Mouse (Mus musculus) MEL (cell line): ENCODE measurements around the gene Cfap299.

Source experiments
- CTCF ChIP-seq, 3 experiments: IDR thresholded peaks in 2 of 3; conservative IDR thresholded peaks in 1 of 3; 2 replicates each; pipeline ENCODE4 v1.5.1; 2011 to 2012; ENCODE audit warnings: low read length in 3 of 3, low read depth in 2 of 3, mild to moderate bottlenecking in 2 of 3, improper control_type of control experiment in 1 of 3, inconsistent platforms in 1 of 3, mixed read lengths in 1 of 3, moderate library complexity in 1 of 3; ENCODE audit not compliant: control insufficient read depth in 1 of 3, insufficient read depth in 1 of 3, poor library complexity in 1 of 3, severe bottlenecking in 1 of 3
- GATA1 ChIP-seq: IDR thresholded peaks from 2 replicates; pipeline ENCODE4 v1.6.1; 2011; ENCODE audit warnings: low read depth, low read length, improper control_type of control experiment
- KAT2A ChIP-seq: conservative IDR thresholded peaks from 2 replicates; pipeline ENCODE4 v1.6.1; 2012; ENCODE audit warnings: low read depth, low read length, improper control_type of control experiment, inconsistent platforms
- MAX ChIP-seq: IDR thresholded peaks from 2 replicates; pipeline ENCODE4 v1.6.1; 2011; ENCODE audit warnings: low read length, improper control_type of control experiment
- POLR2A ChIP-seq, 2 experiments: IDR thresholded peaks; 2 replicates each; pipeline ENCODE4 v1.6.1; 2011 to 2012; ENCODE audit warnings: low read length in 2 of 2, mild to moderate bottlenecking in 2 of 2, control low read depth in 1 of 2, improper control_type of control experiment in 1 of 2, low read depth in 1 of 2, moderate library complexity in 1 of 2; ENCODE audit not compliant: control insufficient read depth in 1 of 2, insufficient read depth in 1 of 2, poor library complexity in 1 of 2
- TAL1 ChIP-seq: IDR thresholded peaks from 2 replicates; pipeline ENCODE4 v1.6.1; 2012; ENCODE audit warnings: mild to moderate bottlenecking, inconsistent platforms, low read length, moderate library complexity, mixed read lengths
- TCF12 ChIP-seq: IDR thresholded peaks from 2 replicates; pipeline ENCODE4 v1.6.1; 2014; ENCODE audit warnings: low read depth, mild to moderate bottlenecking, inconsistent platforms, low read length, improper control_type of control experiment, moderate library complexity
- ZC3H11A ChIP-seq: IDR thresholded peaks from 2 replicates; pipeline ENCODE4 v1.6.1; 2012; ENCODE audit warnings: low read depth, mild to moderate bottlenecking, inconsistent platforms, low read length, improper control_type of control experiment

GRCm38 (mm10) chr5:98580811-98581210 lies 251.7 kb downstream of the Cfap299 start:
- TF ChIP-seq KAT2A (no peak), ZC3H11A (no peak), CTCF (IDR thresholded peaks at IDR 0.05 in 2 of 3, conservative IDR thresholded peaks at IDR 0.05 in 1 of 3; ENCODE audit: control insufficient read depth in 1 of 3, insufficient read depth in 1 of 3, low read depth in 2 of 3, low read length in 3 of 3, poor library complexity in 1 of 3, severe bottlenecking in 1 of 3) (no peak), POLR2A (IDR thresholded peaks at IDR 0.05; ENCODE audit: control insufficient read depth in 1 of 2, insufficient read depth in 1 of 2, low read depth in 1 of 2, low read length in 2 of 2, poor library complexity in 1 of 2) (no peak), TAL1 (no peak), MAX (no peak), GATA1 (no peak), TCF12 (no peak)
